Mouse (Mus musculus): ENCODE data around the gene Chmp1a. TPM values are rescaled to one million over a fixed set of nuclear protein-coding genes. Genes with fewer than 3 reads are reported as not detected.
"Not testable (repeated sequence)": the region's sequence is repeated elsewhere in the genome, so short reads cannot be mapped to it uniquely, and the experiment has no call there.

Gene Chmp1a
- 100 to 1,000 TPM in 4 of 26 experiments, 10 to 100 TPM in 22; 30.0 to 107 (median 90.9) TPM for total RNA-seq (2018; cell fraction: chromatin; rRNA removed)
- 100 to 1,000 TPM in 9 of 26 experiments, 10 to 100 TPM in 17; 75.8 to 111 (median 93.8) TPM for total RNA-seq (2018; cell fraction: cytosol; rRNA removed)
- total RNA-seq (2018; cell fraction: nucleus; rRNA removed), result 100 to 1,000 TPM in 3 of 26 experiments, 10 to 100 TPM in 23; 48.8 to 106 (median 80.6) TPM
- polyA plus RNA-seq (2018), result 35.0 to 103 TPM (median 101 TPM) in 3 replicates

DNA sequence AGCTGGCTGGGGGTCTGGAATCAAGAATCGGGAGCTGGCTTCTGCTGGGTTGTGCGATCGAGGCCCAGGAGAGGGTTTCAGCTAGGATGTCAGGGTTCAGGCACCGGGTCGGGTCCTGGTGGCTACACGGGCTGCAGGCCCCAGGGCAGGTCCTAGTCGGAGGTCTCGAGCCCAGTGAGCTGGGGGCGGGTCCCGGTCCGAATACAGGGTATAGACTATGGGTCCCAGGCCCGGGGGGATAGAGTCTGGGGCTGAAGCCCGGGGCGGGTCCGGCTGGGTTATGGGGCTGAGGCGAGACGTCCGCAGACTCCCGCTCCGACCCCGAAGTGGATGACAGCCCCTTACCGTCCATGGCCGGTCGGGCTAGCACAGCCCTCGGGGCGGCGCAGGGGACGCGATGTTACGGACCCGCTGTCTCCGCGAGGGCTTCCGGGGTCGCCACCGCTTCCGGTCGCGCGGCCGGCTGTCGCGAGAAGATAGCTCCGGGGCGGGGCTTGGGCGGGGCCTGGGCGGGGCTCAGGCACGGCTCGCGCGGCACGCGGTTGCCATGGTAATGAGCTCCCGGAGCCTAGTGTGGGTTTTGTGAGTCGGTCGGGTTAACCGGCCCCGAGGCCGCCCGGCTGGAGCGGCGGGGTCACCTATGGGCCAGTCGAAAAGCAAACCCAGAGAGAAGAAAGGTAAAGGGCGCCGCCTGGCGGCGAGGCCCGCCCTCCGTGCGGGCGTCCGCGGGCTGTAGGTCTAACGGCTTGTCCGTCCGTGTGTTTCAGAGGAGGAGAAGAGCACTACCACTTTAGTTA, at the start of gene Chmp1a, which contains the start of gene Spata33:
Gene Chmp1a, minus strand, starts transcription at position 443 of the 797 bp plus-strand sequence.
Gene Spata33, plus strand, starts transcription at position 512 of the 797 bp plus-strand sequence.
- peaks cover 33% of the 10 kb centered on the region for H3K36me3 ChIP-seq (ENCODE audit: inconsistent target)
- peak within 1 kb of the TSS; percentile 48 for H3K27ac ChIP-seq
- H3K4me3 ChIP-seq (ENCODE audit: inconsistent target), result peak within 1 kb of the TSS; percentile 93
- under 1% methylated on average over 59 of the region's 76 CpGs for WGBS (ENCODE audit: missing documents)
- H3K79me2 ChIP-seq (ENCODE audit: inconsistent target), result peaks cover 21% of the 10 kb centered on the region

DNA sequence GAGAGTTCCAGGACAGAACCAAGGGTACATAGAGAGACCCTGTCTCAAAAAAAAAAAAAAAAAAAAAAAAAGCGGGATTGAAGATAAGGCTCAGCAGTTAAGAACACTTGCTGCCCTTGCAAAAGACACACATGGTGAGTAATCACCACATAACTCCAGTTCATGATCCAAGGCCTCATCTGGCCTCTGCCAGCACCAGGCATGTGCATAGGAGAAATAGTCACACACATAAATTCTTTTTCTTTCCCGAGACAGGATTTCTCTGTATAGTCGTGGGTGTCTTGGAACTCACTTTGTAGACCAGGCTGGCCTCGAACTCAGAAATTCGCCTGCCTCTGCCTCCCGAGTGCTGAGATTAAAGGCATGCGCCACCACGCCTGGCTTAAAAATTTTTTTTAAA, 45.0 kb upstream of the Chmp1a start:
- H3K36me3 ChIP-seq (ENCODE audit: inconsistent target), result peaks cover 52% of the 10 kb centered on the region
- 99% methylated on average over 8 of the region's 8 CpGs for WGBS (ENCODE audit: missing documents)

DNA sequence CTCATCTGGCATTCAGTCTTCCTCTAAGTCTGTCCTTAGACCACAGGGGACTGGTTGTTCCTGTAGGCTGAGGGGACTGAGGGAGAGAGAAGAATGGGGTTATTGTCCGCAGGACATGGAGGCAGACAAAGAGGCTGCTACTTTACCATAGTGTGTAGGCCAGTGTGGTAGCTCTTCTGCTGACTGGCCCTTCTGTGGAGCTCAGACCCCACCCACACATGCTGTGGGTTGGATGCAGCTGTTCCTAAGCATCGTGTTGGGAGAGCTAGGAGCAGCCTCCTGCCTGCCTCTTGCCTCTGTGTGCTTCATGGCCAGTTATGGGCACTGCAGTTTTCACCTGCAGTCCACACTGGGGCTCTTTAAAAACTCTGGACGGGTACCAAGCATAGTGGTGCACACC, 44.6 kb upstream of the Chmp1a start:
- 97% methylated on average over 3 of the region's 3 CpGs for WGBS (ENCODE audit: missing documents)
- no peak overlapping the region for H3K27ac ChIP-seq
- peaks cover 51% of the 10 kb centered on the region for H3K36me3 ChIP-seq (ENCODE audit: inconsistent target)
- no peak overlapping the region for H3K4me3 ChIP-seq (ENCODE audit: inconsistent target)
- H3K79me2 ChIP-seq (ENCODE audit: inconsistent target), result peaks cover 21% of the 10 kb centered on the region; the same call in 1 of the 2 replicates

More for the DNA sequence above, 45.0 kb upstream of the Chmp1a start:
- peaks cover 17% of the 10 kb centered on the region; the same call in 1 of the 2 replicates for H3K79me2 ChIP-seq (ENCODE audit: inconsistent target)
- H3K4me3 ChIP-seq (ENCODE audit: inconsistent target); H3K27ac ChIP-seq: not testable (repeated sequence)

DNA sequence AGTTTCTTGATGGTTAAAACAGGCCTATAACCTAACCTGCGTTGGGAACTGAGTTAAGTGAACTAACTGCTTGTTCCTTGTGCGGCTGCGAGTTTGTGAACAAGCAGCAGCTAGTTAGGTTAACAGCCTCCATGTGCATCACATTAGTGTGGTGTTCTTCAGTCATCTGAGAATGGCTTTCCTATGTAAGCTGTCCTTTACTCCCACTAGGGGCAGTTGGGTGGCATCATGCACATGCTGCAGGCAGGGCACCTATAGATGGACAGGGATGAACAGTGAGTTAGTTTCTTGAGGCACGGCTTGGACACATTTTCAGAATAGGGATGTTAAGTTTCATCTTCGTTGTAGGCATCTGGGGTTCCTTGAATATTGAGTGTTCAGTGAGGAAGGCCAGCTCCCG, 42.6 kb upstream of the Chmp1a start:
- Histone ChIP-seq H3K36me3 (ENCODE audit: inconsistent target) (peaks cover 44% of the 10 kb centered on the region), H3K4me3 (ENCODE audit: inconsistent target) (peak overlapping the region; percentile 56), H3K27ac (no peak overlapping the region; the same call in 1 of the 2 replicates), H3K79me2 (ENCODE audit: inconsistent target) (peaks cover 25% of the 10 kb centered on the region; the same call in 1 of the 2 replicates)
- WGBS (ENCODE audit: missing documents), result 58% methylated on average over 6 of the region's 6 CpGs

DNA sequence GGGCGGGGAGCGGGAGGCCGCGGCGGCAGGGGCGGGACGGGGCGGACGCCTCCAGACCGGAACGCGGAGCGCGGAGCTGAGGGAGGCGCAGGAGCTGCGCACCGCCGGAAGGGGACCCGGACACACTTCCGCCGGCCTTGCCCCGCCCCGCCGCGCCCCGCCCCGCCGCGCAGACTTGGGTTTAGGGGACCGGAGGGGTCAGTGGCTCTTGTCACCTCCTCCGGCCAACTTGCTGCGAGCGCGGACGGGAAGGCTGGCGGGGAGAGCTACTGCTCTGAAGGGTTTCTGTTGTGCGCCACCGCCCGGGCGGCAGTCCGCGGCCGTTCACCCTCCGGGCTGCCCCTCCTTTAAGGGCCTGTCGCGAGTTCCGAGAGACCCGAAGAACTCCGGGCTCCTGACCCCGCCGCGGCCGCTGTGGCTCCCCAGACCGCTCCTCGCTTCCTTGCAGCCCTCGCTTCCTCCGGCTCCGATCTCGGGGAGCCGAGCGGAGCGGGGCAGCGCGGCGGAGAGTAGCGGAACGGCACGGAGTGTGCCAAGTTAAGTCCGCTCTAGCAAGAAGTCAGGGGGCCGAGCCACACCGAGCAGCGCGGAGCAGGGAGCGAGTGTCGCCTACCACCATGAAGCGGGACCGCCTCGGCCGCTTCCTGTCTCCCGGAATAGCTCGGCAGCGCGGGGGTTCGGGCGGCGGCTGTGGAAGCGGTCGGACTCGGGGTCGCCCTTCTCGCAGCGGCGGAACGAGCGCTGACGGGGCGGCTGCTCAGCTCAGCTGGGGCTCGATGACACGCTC, 41.7 kb upstream of the Chmp1a start, which contains the start of the genes Zfp276 and Vps9d1:
Gene Zfp276, plus strand, starts transcription at position 97 of the 787 bp plus-strand sequence.
Gene Vps9d1, minus strand, starts transcription at position 250 of the 787 bp plus-strand sequence.
- under 1% methylated on average over 78 of the region's 99 CpGs for WGBS (ENCODE audit: missing documents)
- Histone ChIP-seq H3K4me3 (ENCODE audit: inconsistent target) (peak within 1 kb of the TSS; percentile 56), H3K79me2 (ENCODE audit: inconsistent target) (peaks cover 25% of the 10 kb centered on the region; the same call in 1 of the 2 replicates), H3K36me3 (ENCODE audit: inconsistent target) (peaks cover 35% of the 10 kb centered on the region), H3K27ac (peak within 1 kb of the TSS; percentile 61)

DNA sequence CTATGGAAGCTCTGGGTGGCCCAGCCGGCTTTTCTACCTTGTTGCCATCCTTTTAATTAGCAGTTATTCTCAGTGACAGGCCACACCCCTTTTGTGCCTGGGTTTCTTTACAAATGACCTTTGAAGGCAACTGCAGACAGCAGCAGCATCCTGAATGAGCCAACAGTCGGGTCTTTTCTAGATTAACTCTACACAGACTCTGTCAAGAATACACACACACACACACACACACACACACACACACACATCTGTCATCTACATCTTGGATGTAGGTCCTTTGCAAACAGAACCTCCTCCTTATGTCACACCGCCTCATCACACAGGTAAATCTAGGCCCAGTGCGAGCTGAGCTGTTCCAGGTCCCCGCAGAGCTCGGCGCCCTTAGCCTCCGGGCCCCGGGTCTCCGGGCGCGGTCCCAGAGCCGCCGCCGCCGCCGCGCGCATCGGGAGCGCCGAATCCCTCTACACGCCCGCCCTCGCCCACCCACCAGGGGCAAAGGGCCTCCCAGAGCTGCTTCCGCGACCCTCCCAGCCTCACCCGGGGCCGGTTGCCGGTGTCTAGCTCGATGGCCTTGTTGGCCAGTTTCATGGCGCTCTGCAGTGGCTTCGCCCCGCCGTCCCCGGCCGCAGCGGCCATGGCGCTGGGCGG, 41.0 kb upstream of the Chmp1a start:
- Histone ChIP-seq H3K79me2 (ENCODE audit: inconsistent target) (peaks cover 25% of the 10 kb centered on the region; the same call in 1 of the 2 replicates), H3K4me3 (ENCODE audit: inconsistent target) (peak overlapping the region; percentile 51), H3K36me3 (ENCODE audit: inconsistent target) (peaks cover 28% of the 10 kb centered on the region), H3K27ac (peak overlapping the region; percentile 61)
- WGBS (ENCODE audit: missing documents), result under 1% methylated on average over 38 of the region's 40 CpGs

DNA sequence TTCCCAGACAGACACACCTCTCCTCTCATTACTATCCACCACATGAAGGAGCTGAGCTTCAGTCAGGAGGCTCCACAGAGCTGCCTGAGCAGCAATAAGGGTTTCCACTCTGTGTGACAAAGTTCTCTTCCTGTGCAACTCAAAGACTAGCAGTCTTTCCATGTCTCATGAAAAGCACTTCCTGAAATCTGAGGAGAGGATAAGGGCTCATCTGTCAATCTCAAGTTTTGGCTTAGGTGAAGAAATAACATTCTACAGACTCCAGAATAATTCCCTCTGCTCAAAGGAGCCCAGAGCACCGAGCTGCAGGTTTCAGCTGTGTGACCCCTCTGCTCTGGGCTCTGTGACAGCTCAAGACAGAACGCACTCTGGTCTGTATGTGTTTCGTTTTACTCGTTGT, 40.4 kb upstream of the Chmp1a start:
- 31% methylated on average over 4 of the region's 4 CpGs for WGBS (ENCODE audit: missing documents)
- Histone ChIP-seq H3K36me3 (ENCODE audit: inconsistent target) (peaks cover 24% of the 10 kb centered on the region), H3K27ac (peak overlapping the region; percentile 61), H3K4me3 (ENCODE audit: inconsistent target) (peak overlapping the region; percentile 51), H3K79me2 (ENCODE audit: inconsistent target) (peaks cover 25% of the 10 kb centered on the region; the same call in 1 of the 2 replicates)

DNA sequence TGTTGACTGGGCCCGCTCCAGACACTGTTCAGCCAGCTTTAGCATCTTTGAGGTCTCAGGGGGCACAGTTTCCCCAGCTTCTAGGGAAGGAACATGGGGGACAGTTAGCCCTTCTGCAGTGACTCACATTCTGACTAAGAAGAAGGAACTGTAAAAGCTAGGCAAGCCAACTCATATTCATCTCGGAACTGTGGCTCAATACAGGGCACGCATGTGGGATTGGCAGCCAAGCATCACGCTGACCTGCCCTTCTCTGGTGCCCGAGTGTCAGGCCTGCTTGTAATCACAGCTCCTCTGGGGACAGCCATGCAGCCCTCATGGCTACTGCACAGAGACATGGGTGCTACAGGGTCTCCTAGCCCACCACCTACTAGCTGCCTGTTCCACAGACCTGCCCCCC, 38.4 kb upstream of the Chmp1a start:
- peaks cover 28% of the 10 kb centered on the region for H3K36me3 ChIP-seq (ENCODE audit: inconsistent target)
- 68% methylated on average over 5 of the region's 5 CpGs for WGBS (ENCODE audit: missing documents)
- H3K4me3 ChIP-seq (ENCODE audit: inconsistent target), result no peak overlapping the region
- H3K27ac ChIP-seq, result 0 out of 2 replicates have a peak overlapping the region, but pooled peaks have one; percentile 12
- H3K79me2 ChIP-seq (ENCODE audit: inconsistent target), result peaks cover 20% of the 10 kb centered on the region; the same call in 1 of the 2 replicates

DNA sequence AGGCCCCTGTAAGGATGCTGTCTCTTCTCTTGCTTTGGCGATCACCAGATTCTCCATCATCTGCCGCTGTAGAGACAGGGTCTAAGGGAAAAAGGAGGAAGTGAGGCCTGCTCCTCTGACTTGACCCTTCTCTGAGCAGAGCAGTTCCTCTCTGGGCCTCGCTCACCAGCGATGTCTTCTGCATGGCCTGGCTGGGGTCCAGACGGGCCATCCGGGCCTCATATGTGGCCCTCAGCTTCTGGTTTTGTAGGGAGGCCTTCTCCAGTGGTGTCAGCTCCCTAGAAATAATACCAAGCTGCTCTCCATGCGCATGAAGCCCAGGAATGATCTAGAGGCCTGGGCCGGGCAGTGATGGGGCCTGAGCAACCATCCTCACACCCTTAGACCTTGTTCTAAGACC, 36.0 kb upstream of the Chmp1a start:
- Histone ChIP-seq H3K4me3 (ENCODE audit: inconsistent target) (no peak overlapping the region), H3K79me2 (ENCODE audit: inconsistent target) (peaks cover 8% of the 10 kb centered on the region; the same call in 1 of the 2 replicates), H3K36me3 (ENCODE audit: inconsistent target) (peaks cover 49% of the 10 kb centered on the region), H3K27ac (peak overlapping the region; percentile 35)
- 26% methylated on average over 8 of the region's 8 CpGs for WGBS (ENCODE audit: missing documents)

DNA sequence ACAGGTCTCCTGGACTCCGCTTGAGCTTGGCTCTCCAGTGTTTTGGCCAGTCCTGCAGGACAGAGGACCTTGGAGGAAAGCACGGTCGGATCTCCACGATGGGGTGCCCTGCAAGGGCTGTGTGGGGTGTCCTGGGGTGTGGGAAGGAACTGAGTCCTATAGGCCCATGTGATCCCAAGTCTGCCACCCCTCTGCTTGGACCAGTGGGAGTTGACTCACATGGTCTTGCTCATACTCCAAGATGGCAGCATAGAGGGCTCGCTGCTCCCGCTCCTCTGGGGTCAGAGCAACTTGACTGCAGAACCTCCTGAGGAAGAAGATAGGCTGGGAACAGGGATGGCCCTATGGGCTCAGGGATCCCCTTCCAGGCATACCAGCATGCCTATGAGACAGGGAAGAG, 35.2 kb upstream of the Chmp1a start:
- Histone ChIP-seq H3K27ac (no peak overlapping the region), H3K36me3 (ENCODE audit: inconsistent target) (peaks cover 56% of the 10 kb centered on the region)
- WGBS (ENCODE audit: missing documents), result 96% methylated on average over 6 of the region's 6 CpGs

DNA sequence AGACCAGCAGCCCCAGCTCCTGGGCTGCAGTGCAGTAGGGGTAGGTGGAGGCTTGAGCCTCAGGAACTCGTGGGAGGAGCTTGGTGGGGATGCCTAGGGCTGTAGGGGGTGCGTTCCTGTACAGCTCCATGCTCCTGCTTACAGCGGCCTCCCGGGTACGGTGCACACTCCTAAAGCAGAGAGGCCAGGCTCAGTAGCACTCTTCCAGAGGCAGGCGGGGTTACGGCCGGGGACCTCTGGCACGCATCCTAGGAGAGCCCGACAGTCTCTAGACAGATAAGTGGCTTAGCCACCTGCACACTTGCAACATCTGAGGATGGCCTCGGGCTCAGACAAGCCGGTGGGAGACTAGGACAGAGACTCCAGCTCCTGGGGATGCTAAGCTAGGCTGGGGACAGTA, 33.0 kb upstream of the Chmp1a start:
- H3K27ac ChIP-seq, result no peak overlapping the region
- no peaks in the 10 kb centered on the region for H3K79me2 ChIP-seq (ENCODE audit: inconsistent target)
- WGBS (ENCODE audit: missing documents), result 97% methylated on average over 12 of the region's 12 CpGs
- H3K4me3 ChIP-seq (ENCODE audit: inconsistent target), result no peak overlapping the region
- H3K36me3 ChIP-seq (ENCODE audit: inconsistent target), result peaks cover 67% of the 10 kb centered on the region

More for the DNA sequence above, 35.2 kb upstream of the Chmp1a start:
- no peak overlapping the region for H3K4me3 ChIP-seq (ENCODE audit: inconsistent target)
- peaks cover 8% of the 10 kb centered on the region; the same call in 1 of the 2 replicates for H3K79me2 ChIP-seq (ENCODE audit: inconsistent target)

DNA sequence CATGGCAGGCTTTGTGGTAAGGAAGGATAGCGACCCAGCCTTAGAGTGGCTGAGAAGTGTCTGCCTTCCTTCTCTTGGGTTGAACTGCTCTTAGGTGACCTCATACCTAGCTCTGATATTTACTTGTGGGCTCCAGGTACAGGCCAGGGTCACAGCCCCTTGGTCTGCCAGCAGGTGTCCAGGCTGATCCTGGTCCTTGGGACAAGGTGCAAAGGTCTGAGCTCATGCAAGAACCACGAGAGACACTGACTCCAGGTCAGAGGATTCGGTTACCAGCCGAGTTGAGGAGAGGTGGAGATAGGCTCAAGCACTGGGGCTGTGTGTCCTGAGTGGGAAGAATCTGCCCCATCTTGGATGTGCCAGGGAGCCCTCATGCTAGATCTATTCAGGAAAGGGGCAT, 31.8 kb upstream of the Chmp1a start:
- WGBS (ENCODE audit: missing documents), result 90% methylated on average over 4 of the region's 4 CpGs
- H3K79me2 ChIP-seq (ENCODE audit: inconsistent target), result no peaks in the 10 kb centered on the region
- H3K27ac ChIP-seq, result no peak overlapping the region
- peaks cover 63% of the 10 kb centered on the region for H3K36me3 ChIP-seq (ENCODE audit: inconsistent target)
- H3K4me3 ChIP-seq (ENCODE audit: inconsistent target), result no peak overlapping the region

DNA sequence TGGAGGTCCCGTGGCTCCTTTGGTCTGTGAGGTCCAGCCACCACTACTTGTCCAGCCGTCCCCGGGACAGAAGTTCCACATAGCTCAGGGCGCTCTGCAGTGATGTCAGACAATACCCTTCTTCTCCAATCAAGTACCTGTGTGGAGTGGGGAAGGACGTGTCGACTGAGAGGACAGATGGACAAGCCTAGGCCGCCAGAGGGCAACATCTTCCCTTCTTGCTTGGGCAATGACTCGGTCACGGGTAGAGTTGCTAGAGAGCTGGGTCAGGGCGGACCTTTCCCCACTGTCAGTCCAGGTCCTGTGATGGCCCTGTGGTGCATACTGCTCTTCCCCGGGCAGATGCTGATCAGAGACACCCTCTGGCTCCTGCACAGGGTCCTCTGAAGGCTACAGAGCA, 30.5 kb upstream of the Chmp1a start:
- no peaks in the 10 kb centered on the region for H3K79me2 ChIP-seq (ENCODE audit: inconsistent target)
- no peak overlapping the region for H3K4me3 ChIP-seq (ENCODE audit: inconsistent target)
- no peak overlapping the region for H3K27ac ChIP-seq
- WGBS (ENCODE audit: missing documents), result 88% methylated on average over 11 of the region's 11 CpGs
- H3K36me3 ChIP-seq (ENCODE audit: inconsistent target), result peaks cover 62% of the 10 kb centered on the region

All from macrophage (primary cell).